Mouse (Mus musculus): ENCODE measurements around the gene Reg3a. TPM values are rescaled to one million over a fixed set of nuclear protein-coding genes. Genes with fewer than 3 reads are reported as not detected.
"Not testable (repeated sequence)": the region's sequence is repeated elsewhere in the genome, so short reads cannot be mapped to it uniquely, and the experiment has no call there.

Gene Reg3a
- polyA plus RNA-seq, 1 experiment = 0.51 TPM

DNA sequence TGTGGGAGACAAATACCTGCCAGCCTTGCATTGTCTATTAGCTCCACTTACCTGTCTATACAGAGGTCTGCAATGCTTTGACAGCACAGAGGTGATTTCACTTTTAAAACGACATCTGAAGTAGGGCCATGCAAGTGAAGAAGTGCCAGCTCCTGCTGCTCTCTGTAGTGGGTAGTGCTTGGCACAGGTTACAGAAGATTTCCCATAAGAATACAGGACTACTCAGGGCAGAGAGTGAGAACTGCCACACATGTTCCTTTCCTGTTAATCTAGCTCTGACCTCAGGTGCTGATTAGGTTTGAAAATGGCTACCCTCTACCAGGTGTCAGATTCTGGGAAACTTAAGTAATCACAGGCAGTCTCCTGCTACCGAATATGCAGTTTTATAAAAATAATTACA lies 1.7 kb upstream of the Reg3a start, which contains the start of gene Reg3d:
TSS of gene Reg3d (minus strand) at position 101 of the 400 bp plus-strand sequence.
- no peak within 1 kb of the TSS for H3K27ac ChIP-seq (ENCODE audit: control insufficient read depth, insufficient read depth, low read length)
- 84% methylated on average over 2 of the region's 2 CpGs for WGBS
- no peak for TF ChIP-seq POLR2A (IDR thresholded peaks at IDR 0.05; ENCODE audit: control insufficient read depth, extremely low read depth, insufficient read depth, low read length, poor library complexity)
- no peak for TF ChIP-seq CTCF (IDR thresholded peaks at IDR 0.05; ENCODE audit: borderline replicate concordance, control insufficient read depth, extremely low read depth, insufficient read depth, low read length, poor library complexity)
- no peak for DNase-seq
- no peaks in the 10 kb centered on the region for H3K4me1 ChIP-seq (replicated peaks; ENCODE audit: control insufficient read depth, insufficient read depth, low read length)
- H3K27me3 ChIP-seq (ENCODE audit: control insufficient read depth, insufficient read depth, low read length) = no peaks in the 10 kb centered on the region
- H3K36me3 ChIP-seq (ENCODE audit: control insufficient read depth, insufficient read depth, low read length) = no peaks in the 10 kb centered on the region
- no peak within 1 kb of the TSS for H3K4me3 ChIP-seq (ENCODE audit: control insufficient read depth, insufficient read depth, low read length)

- Histone ChIP-seq H3K27ac (ENCODE audit: control insufficient read depth, insufficient read depth, low read length) (no peak overlapping the region), H3K27me3 (ENCODE audit: control insufficient read depth, insufficient read depth, low read length) (no peaks in the 10 kb centered on the region), H3K36me3 (ENCODE audit: control insufficient read depth, insufficient read depth, low read length) (no peaks in the 10 kb centered on the region), H3K4me3 (ENCODE audit: control insufficient read depth, insufficient read depth, low read length) (no peak overlapping the region), H3K4me1 (replicated peaks; ENCODE audit: control insufficient read depth, insufficient read depth, low read length) (no peaks in the 10 kb centered on the region)
- 81% methylated on average over 3 of the region's 3 CpGs for WGBS
- TF ChIP-seq POLR2A (IDR thresholded peaks at IDR 0.05; ENCODE audit: control insufficient read depth, extremely low read depth, insufficient read depth, low read length, poor library complexity) (no peak), CTCF (IDR thresholded peaks at IDR 0.05; ENCODE audit: borderline replicate concordance, control insufficient read depth, extremely low read depth, insufficient read depth, low read length, poor library complexity) (no peak)
- DNase-seq = no peak
Observed at GRCm38 (mm10) chr6:78385609-78386008, 5.1 kb downstream of the Reg3a start.

DNA sequence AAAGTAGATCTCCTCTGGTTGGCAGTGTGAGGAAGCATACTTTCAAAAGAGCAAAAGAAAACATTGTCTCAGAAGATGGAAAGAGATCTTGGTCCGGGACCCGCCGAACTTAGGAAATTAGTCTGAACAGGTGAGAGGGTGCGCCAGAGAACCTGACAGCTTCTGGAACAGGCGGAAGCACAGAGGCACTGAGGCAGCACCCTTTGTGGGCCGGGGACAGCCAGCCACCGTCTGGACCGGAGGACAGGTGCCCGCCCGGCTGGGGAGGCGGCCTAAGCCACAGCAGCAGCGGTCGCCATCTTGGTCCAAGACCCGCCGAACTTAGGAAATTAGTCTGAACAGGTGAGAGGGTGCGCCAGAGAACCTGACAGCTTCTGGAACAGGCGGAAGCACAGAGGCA lies 14.8 kb downstream of the Reg3a start, which contains the start of gene Reg2:
TSS of gene Reg2 (plus strand) at position 301 of the 400 bp plus-strand sequence.
- H3K27me3 ChIP-seq (ENCODE audit: control insufficient read depth, insufficient read depth, low read length); H3K27ac ChIP-seq (ENCODE audit: control insufficient read depth, insufficient read depth, low read length); H3K4me1 ChIP-seq (replicated peaks; ENCODE audit: control insufficient read depth, insufficient read depth, low read length); DNase-seq; H3K4me3 ChIP-seq (ENCODE audit: control insufficient read depth, insufficient read depth, low read length); H3K36me3 ChIP-seq (ENCODE audit: control insufficient read depth, insufficient read depth, low read length): not testable (repeated sequence)
- 92% methylated on average over 5 of the region's 17 CpGs for WGBS

DNA sequence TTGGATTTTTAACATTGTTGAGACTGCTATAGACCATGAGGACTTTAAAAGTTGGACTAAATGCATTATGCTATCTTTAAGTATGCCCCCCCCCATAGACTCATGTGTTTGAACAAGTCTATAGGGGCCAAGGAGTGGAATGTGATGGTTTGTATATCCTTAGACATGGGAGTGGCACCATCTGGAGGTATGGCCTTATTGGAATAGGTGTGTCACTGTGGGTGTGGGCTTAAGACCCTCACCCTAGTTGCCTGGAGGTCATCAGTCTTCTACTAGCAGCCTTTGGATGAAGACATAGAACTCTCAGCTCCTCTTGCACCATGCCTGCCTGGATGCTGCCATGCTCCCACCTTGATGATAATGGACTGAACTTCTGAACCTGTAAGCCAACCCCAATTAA lies 41.9 kb downstream of the Reg3a start, which contains the start of gene Reg1:
TSS of gene Reg1 (plus strand) at position 301 of the 400 bp plus-strand sequence.
- H3K27me3 ChIP-seq (ENCODE audit: control insufficient read depth, insufficient read depth, low read length); H3K4me3 ChIP-seq (ENCODE audit: control insufficient read depth, insufficient read depth, low read length); H3K4me1 ChIP-seq (replicated peaks; ENCODE audit: control insufficient read depth, insufficient read depth, low read length); H3K36me3 ChIP-seq (ENCODE audit: control insufficient read depth, insufficient read depth, low read length); DNase-seq; H3K27ac ChIP-seq (ENCODE audit: control insufficient read depth, insufficient read depth, low read length): not testable (repeated sequence)

DNA sequence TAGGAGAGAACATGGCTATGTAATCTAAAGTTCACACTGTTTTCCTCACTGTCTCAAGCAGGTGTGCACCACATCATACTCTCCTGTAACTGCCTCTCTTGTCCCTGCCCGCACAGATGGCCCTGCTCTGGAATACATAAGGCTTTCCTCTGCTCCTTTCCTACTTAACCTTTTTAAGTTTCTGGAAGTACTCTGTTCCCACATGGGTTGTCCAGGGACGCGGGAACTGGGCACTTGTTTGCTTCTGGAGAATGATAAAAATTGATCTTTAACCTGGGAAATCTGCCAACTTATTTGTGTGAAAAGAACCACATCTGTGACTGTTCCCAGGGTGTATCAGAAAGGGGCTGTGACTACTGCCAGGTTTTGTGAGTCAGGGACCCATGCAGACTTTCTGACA lies 45.0 kb downstream of the Reg3a start:
- WGBS = 91% methylated on average over 3 of the region's 3 CpGs

More for the DNA sequence above, 45.0 kb downstream of the Reg3a start:
- Histone ChIP-seq H3K4me1 (replicated peaks; ENCODE audit: control insufficient read depth, insufficient read depth, low read length) (no peaks in the 10 kb centered on the region), H3K27me3 (ENCODE audit: control insufficient read depth, insufficient read depth, low read length) (no peaks in the 10 kb centered on the region), H3K36me3 (ENCODE audit: control insufficient read depth, insufficient read depth, low read length) (no peaks in the 10 kb centered on the region), H3K27ac (ENCODE audit: control insufficient read depth, insufficient read depth, low read length) (no peak overlapping the region), H3K4me3 (ENCODE audit: control insufficient read depth, insufficient read depth, low read length) (no peak overlapping the region)
- no peak for TF ChIP-seq CTCF (IDR thresholded peaks at IDR 0.05; ENCODE audit: borderline replicate concordance, control insufficient read depth, extremely low read depth, insufficient read depth, low read length, poor library complexity)
- no peak for TF ChIP-seq POLR2A (IDR thresholded peaks at IDR 0.05; ENCODE audit: control insufficient read depth, extremely low read depth, insufficient read depth, low read length, poor library complexity)
- no peak for DNase-seq

Other genes with a start within 250 kb of the Reg3a start
- gene Reg3b, start 10.1 kb upstream of the Reg3a start, polyA plus RNA-seq (2012; rRNA removed) = 5.9 and 9.4 TPM in 2 replicates
- gene Reg3d, start 1.8 kb upstream of the Reg3a start, polyA plus RNA-seq (2012; rRNA removed) = not detected in 2 replicates
- gene Reg2, start 14.9 kb downstream of the Reg3a start, polyA plus RNA-seq (2012; rRNA removed) = 0.65 TPM in 1 of 2 replicates, not detected in the other
- gene Reg1, start 42.0 kb downstream of the Reg3a start, polyA plus RNA-seq (2012; rRNA removed) = 1.3 and 4.2 TPM in 2 replicates
- 44.0 and 64.5 TPM in 2 replicates for gene Reg3g, start 88.2 kb downstream of the Reg3a start, polyA plus RNA-seq (2012; rRNA removed)